Mouse (Mus musculus): Measurements from ENCODE around the gene Gm26897. TPM values are rescaled to one million over a fixed set of nuclear protein-coding genes. Genes with fewer than 3 reads are reported as not detected.

Gm26897 gene
- polyA plus RNA-seq, 1 experiment from 2014 or later, result not detected

GRCm38 (mm10) chr5:111724713-111725112, 9.0 kb upstream of the Gm26897 start:
- Histone ChIP-seq H3K4me3 (replicated peaks) (no peak overlapping the region), H3K27me3 (no peaks in the 10 kb centered on the region), H3K9me3 (replicated peaks) (no peaks in the 10 kb centered on the region), H3K9ac (no peak overlapping the region), H3K36me3 (no peaks in the 10 kb centered on the region), H3K4me1 (peaks cover 25% of the 10 kb centered on the region), H3K4me2 (replicated peaks) (no peak overlapping the region), H3K27ac (replicated peaks) (peak overlapping the region; percentile 44; the same call in 1 of the 2 replicates)
- 33% methylated on average over 10 of the region's 10 CpGs for WGBS
- peak; percentile 64; the same call in 1 of the 2 replicates for ATAC-seq (ENCODE audit: insufficient number of reproducible peaks, low FRiP score, low TSS enrichment, low read depth)

DNA sequence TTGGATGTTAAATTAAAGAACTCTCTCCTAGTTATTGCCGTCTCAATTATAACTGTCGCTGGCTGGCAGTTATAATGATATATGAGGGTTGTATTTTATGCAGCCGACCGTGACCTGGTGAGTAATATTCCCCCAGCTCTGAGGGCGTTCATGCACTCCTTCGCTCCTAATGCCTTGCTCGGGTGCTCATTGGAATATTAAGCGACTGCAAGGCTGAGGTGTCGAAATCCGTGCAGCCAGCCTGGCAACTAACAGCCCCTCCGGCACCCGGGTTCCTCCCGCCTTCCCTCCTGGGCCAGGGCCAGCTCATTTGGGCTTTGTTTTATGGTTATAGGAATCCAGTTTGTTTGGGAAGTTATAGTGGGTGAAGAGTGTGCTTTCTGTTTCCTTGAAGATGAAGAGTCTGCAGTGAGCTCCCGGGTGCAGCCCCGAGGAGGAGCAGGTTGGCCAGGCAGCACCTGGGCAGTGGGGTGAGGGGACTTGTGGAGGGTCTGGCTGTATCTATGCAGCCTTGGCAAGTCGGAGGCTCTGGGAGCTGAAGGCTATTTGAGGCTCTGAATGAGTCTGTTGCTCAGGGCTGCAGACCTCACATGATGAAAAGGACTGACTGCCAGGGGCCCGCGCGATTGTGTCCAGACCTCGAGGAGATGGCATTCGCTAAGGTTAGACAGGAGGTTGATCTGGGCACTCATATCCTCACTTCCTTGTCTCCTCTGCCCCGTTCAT, 8.4 kb upstream of the Gm26897 start:
- Histone ChIP-seq H3K9ac (no peak overlapping the region), H3K4me1 (peaks cover 25% of the 10 kb centered on the region), H3K36me3 (no peaks in the 10 kb centered on the region), H3K4me2 (replicated peaks) (no peak overlapping the region), H3K27ac (replicated peaks) (no peak overlapping the region; the same call in 1 of the 2 replicates), H3K9me3 (replicated peaks) (no peaks in the 10 kb centered on the region), H3K27me3 (no peaks in the 10 kb centered on the region), H3K4me3 (replicated peaks) (no peak overlapping the region)
- WGBS, result 43% methylated on average over 22 of the region's 22 CpGs
- ATAC-seq (ENCODE audit: insufficient number of reproducible peaks, low FRiP score, low TSS enrichment, low read depth), result no peak

GRCm38 (mm10) chr5:111728411-111728810, 5.3 kb upstream of the Gm26897 start:
- Histone ChIP-seq H3K36me3 (no peaks in the 10 kb centered on the region), H3K27ac (replicated peaks) (no peak overlapping the region), H3K9me3 (replicated peaks) (no peaks in the 10 kb centered on the region), H3K4me1 (peaks cover 31% of the 10 kb centered on the region), H3K4me2 (replicated peaks) (no peak overlapping the region), H3K4me3 (replicated peaks) (no peak overlapping the region), H3K27me3 (no peaks in the 10 kb centered on the region), H3K9ac (no peak overlapping the region)
- whole genome bisulfite sequencing, result 83% methylated on average over 4 of the region's 4 CpGs
- ATAC-seq (ENCODE audit: insufficient number of reproducible peaks, low FRiP score, low TSS enrichment, low read depth), result no peak

DNA sequence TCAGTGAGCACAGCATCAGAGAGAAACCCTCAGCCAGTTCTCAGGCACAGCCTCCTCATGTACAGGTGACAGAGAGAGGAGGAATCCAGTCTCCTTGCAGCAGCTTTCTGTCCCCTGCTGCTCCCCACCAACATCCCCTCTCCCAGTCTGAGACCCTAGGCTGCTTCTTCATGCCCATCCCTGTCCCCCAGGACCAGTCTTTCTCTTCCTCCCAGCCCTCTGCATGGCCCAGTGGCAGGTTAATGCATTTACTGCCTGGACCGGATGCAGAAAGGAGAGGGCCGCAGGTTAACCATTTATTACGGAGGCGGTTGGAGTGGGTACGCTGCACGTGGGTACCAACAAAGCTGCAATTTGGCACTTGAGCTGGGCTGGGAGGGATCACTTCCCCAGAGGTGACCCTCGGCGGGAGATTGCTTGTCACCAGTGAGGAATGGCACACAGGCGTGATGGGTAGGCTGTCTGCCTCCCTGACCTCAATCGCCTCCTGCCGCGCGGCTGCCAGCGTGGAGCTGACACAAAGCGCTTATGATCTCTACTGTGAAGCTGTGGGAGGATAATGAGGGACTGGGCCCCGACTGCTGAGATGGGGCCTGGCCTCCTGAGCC, 3.1 kb upstream of the Gm26897 start:
- H3K27me3 ChIP-seq, result no peaks in the 10 kb centered on the region
- no peak overlapping the region for H3K4me2 ChIP-seq (replicated peaks)
- 38% methylated on average over 16 of the region's 16 CpGs for WGBS
- no peak overlapping the region for H3K27ac ChIP-seq (replicated peaks)
- ATAC-seq (ENCODE audit: insufficient number of reproducible peaks, low FRiP score, low TSS enrichment, low read depth), result no peak
- no peaks in the 10 kb centered on the region for H3K36me3 ChIP-seq
- H3K4me3 ChIP-seq (replicated peaks), result no peak overlapping the region
- peaks cover 12% of the 10 kb centered on the region for H3K4me1 ChIP-seq
- no peaks in the 10 kb centered on the region for H3K9me3 ChIP-seq (replicated peaks)
- H3K9ac ChIP-seq, result no peak overlapping the region

- Histone ChIP-seq H3K4me1 (0 out of 2 replicates have a peak, but pooled peaks cover 6% of the 10 kb centered on the region), H3K27ac (replicated peaks) (no peak overlapping the region), H3K27me3 (no peaks in the 10 kb centered on the region), H3K9me3 (replicated peaks) (no peaks in the 10 kb centered on the region), H3K9ac (no peak overlapping the region), H3K4me2 (replicated peaks) (no peak overlapping the region), H3K36me3 (no peaks in the 10 kb centered on the region), H3K4me3 (replicated peaks) (no peak overlapping the region)
- ATAC-seq (ENCODE audit: insufficient number of reproducible peaks, low FRiP score, low TSS enrichment, low read depth), result no peak
- 62% methylated on average over 2 of the region's 2 CpGs for WGBS
These were observed 1.5 kb upstream of the Gm26897 start for GRCm38 (mm10) chr5:111732194-111732593.

GRCm38 (mm10) chr5:111739480-111739879, 5.8 kb downstream of the Gm26897 start:
- 65% methylated on average over 6 of the region's 6 CpGs for WGBS
- H3K9me3 ChIP-seq (replicated peaks), result no peaks in the 10 kb centered on the region
- peaks cover 13% of the 10 kb centered on the region; the same call in 1 of the 2 replicates for H3K4me1 ChIP-seq
- peaks cover 18% of the 10 kb centered on the region for H3K27me3 ChIP-seq
- no peak overlapping the region for H3K9ac ChIP-seq
- no peak overlapping the region for H3K4me2 ChIP-seq (replicated peaks)
- no peaks in the 10 kb centered on the region for H3K36me3 ChIP-seq
- H3K4me3 ChIP-seq (replicated peaks), result no peak overlapping the region
- H3K27ac ChIP-seq (replicated peaks), result no peak overlapping the region
- no peak for ATAC-seq (ENCODE audit: insufficient number of reproducible peaks, low FRiP score, low TSS enrichment, low read depth)

DNA sequence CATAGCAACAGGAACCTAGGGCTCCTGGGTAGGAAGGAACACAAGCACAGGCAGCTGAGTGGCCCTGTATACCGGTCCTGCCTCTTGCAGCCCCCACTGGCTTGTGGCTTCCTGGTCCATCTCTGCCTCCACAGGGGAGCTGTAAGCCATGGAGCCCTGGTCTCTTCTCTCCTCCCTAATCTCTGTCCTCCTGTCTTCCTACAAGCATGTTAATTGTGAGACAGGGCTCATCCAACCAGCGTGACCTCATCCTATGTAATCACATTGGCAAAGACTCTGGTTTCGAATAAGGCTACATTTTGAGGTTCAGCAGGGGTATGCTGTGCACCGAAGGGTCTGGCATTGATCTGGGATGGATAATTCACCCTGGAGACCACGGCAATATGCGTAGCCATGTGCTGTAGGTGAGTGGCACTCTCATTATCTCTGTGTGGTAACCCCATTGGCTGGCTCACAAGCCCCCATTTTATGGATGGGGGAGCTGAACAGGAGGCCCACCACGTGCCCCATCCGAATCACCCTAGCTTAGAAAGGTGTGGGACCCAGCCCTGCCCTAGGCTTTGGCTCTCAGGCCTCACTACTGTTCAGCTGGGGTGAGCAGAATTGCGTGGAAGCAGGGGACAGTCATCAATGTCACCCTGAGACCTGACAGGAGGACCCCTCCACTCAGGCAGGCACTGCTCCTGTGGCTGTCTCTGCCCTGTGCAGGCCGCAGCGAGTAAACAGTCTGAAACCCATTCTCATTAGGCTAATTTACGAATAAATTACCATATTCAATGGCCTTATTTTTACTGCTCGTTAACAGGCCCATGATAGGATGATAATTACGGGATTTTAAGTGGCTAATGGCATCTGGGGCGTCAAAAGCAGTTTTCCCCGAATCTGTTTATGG, 6.9 kb downstream of the Gm26897 start:
- no peak for ATAC-seq (ENCODE audit: insufficient number of reproducible peaks, low FRiP score, low TSS enrichment, low read depth)
- H3K4me1 ChIP-seq, result peaks cover 13% of the 10 kb centered on the region; the same call in 1 of the 2 replicates
- no peak overlapping the region for H3K4me2 ChIP-seq (replicated peaks)
- WGBS, result 43% methylated on average over 16 of the region's 16 CpGs
- H3K27ac ChIP-seq (replicated peaks), result no peak overlapping the region
- no peaks in the 10 kb centered on the region for H3K9me3 ChIP-seq (replicated peaks)
- no peaks in the 10 kb centered on the region for H3K36me3 ChIP-seq
- H3K9ac ChIP-seq, result no peak overlapping the region
- no peak overlapping the region for H3K4me3 ChIP-seq (replicated peaks)
- peaks cover 18% of the 10 kb centered on the region for H3K27me3 ChIP-seq

- H3K4me3 ChIP-seq (replicated peaks), result no peak overlapping the region
- 13% methylated on average over 11 of the region's 11 CpGs for WGBS
- H3K9ac ChIP-seq, result no peak overlapping the region
- H3K9me3 ChIP-seq (replicated peaks), result no peaks in the 10 kb centered on the region
- no peak for ATAC-seq (ENCODE audit: insufficient number of reproducible peaks, low FRiP score, low TSS enrichment, low read depth)
- H3K4me1 ChIP-seq, result peaks cover 13% of the 10 kb centered on the region; the same call in 1 of the 2 replicates
- peaks cover 18% of the 10 kb centered on the region for H3K27me3 ChIP-seq
- H3K36me3 ChIP-seq, result no peaks in the 10 kb centered on the region
- H3K4me2 ChIP-seq (replicated peaks), result no peak overlapping the region
- H3K27ac ChIP-seq (replicated peaks), result no peak overlapping the region
These were observed 7.6 kb downstream of the Gm26897 start for GRCm38 (mm10) chr5:111741352-111741751.

GRCm38 (mm10) chr5:111742290-111742898, 8.7 kb downstream of the Gm26897 start:
- Histone ChIP-seq H3K36me3 (no peaks in the 10 kb centered on the region), H3K27me3 (peaks cover 18% of the 10 kb centered on the region), H3K9me3 (replicated peaks) (no peaks in the 10 kb centered on the region), H3K27ac (replicated peaks) (no peak overlapping the region), H3K4me2 (replicated peaks) (no peak overlapping the region), H3K9ac (no peak overlapping the region), H3K4me1 (peaks cover 13% of the 10 kb centered on the region; the same call in 1 of the 2 replicates), H3K4me3 (replicated peaks) (no peak overlapping the region)
- 20% methylated on average over 13 of the region's 13 CpGs for WGBS
- ATAC-seq (ENCODE audit: insufficient number of reproducible peaks, low FRiP score, low TSS enrichment, low read depth), result peak; percentile 23; the same call in 1 of the 2 replicates

DNA sequence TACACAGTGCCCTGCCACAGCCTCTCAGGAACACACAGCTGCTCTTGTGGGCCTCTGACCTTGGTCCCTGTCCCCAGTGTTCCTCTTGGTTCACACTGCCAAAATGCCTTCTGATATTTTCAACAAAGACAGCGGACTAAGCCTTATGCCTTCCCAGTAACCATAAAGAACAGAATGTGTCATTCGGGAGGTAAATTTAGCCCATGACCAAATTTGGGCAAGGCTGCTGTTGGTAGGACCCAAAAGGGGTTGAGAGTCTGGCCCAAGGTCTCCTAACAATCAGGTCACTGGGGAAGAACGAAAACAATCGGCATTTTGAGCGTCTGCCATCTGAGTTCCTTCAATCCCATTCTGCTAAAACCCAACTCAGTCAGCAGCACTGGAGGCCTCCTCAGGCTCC, 15.9 kb downstream of the Gm26897 start:
- H3K27ac ChIP-seq (replicated peaks), result no peak overlapping the region
- H3K36me3 ChIP-seq, result no peaks in the 10 kb centered on the region
- no peak overlapping the region for H3K4me3 ChIP-seq (replicated peaks)
- 81% methylated on average over 5 of the region's 5 CpGs for WGBS
- no peaks in the 10 kb centered on the region for H3K9me3 ChIP-seq (replicated peaks)
- no peak overlapping the region for H3K9ac ChIP-seq
- H3K4me1 ChIP-seq, result peaks cover 4% of the 10 kb centered on the region
- ATAC-seq (ENCODE audit: insufficient number of reproducible peaks, low FRiP score, low TSS enrichment, low read depth), result no peak
- H3K27me3 ChIP-seq, result peaks cover 3% of the 10 kb centered on the region; the same call in 1 of the 2 replicates
- H3K4me2 ChIP-seq (replicated peaks), result no peak overlapping the region

GRCm38 (mm10) chr5:111750092-111750491, 16.4 kb downstream of the Gm26897 start:
- Histone ChIP-seq H3K4me1 (peaks cover 9% of the 10 kb centered on the region), H3K4me2 (replicated peaks) (no peak overlapping the region), H3K36me3 (no peaks in the 10 kb centered on the region), H3K4me3 (replicated peaks) (no peak overlapping the region), H3K9me3 (replicated peaks) (no peaks in the 10 kb centered on the region), H3K9ac (no peak overlapping the region), H3K27ac (replicated peaks) (no peak overlapping the region), H3K27me3 (0 out of 2 replicates have a peak, but pooled peaks cover 3% of the 10 kb centered on the region)
- ATAC-seq (ENCODE audit: insufficient number of reproducible peaks, low FRiP score, low TSS enrichment, low read depth), result no peak
- 88% methylated on average over 13 of the region's 13 CpGs for WGBS
